Comparison of ENCODE assay signal across 10 mouse cellular contexts in genomic region chr1:45816889-45817288, GRCm38 (mm10). TPM values are rescaled to one million over a fixed set of nuclear protein-coding genes. Genes with fewer than 3 reads are reported as not detected.
A peak's percentile ranks its signal among the peaks of the same experiment; 100 is the strongest.
DNase-seq lines count a peak whose midpoint lies in the region; ATAC-seq lines count a peak whose summit lies in the region.
"Had no signal": no experiment of that assay in that cellular context is flagged by ENCODE, and none has a peak within 500 bp of the region (broad histone marks: within the 10 kb centered on the region; RNA-seq: fewer than 3 reads in every experiment).

No protein-coding gene starts in this region.

- 33% methylated on average over 1 of the region's 1 CpGs for WGBS in embryonic facial prominence, embryonic 11.5 days
- 36% methylated on average over 1 of the region's 1 CpGs for WGBS in embryonic facial prominence, embryonic 10.5 days
- 25% methylated on average over 1 of the region's 1 CpGs for WGBS in neural tube, embryonic 12.5 days
- WGBS in intestine, embryonic 14.5 days, result 25% methylated on average over 1 of the region's 1 CpGs
- 22% methylated on average over 1 of the region's 1 CpGs for WGBS in midbrain, embryonic 15.5 days

- no peaks in the 10 kb centered on the region for H3K4me1 ChIP-seq in embryonic facial prominence, embryonic 11.5 days (ENCODE audit: control insufficient read depth, insufficient read depth, low read length)
- H3K4me1 ChIP-seq in embryonic facial prominence, embryonic 10.5 days, result no peaks in the 10 kb centered on the region
- H3K4me1 ChIP-seq in neural tube, embryonic 12.5 days, result no peaks in the 10 kb centered on the region
- no peaks in the 10 kb centered on the region for H3K4me1 ChIP-seq in intestine, embryonic 14.5 days (replicated peaks; ENCODE audit: control insufficient read depth, insufficient read depth, low read length)
- H3K4me1 ChIP-seq in midbrain, embryonic 15.5 days, result no peaks in the 10 kb centered on the region
- H3K4me1 ChIP-seq: heart, embryonic 13.5 days had no signal

- no peak overlapping the region for H3K4me3 ChIP-seq in embryonic facial prominence, embryonic 11.5 days (ENCODE audit: low read depth, low read length)
- no peak overlapping the region for H3K4me3 ChIP-seq in embryonic facial prominence, embryonic 10.5 days
- H3K4me3 ChIP-seq in neural tube, embryonic 12.5 days, result no peak overlapping the region
- no peak overlapping the region for H3K4me3 ChIP-seq in intestine, embryonic 14.5 days (ENCODE audit: low read depth, low read length)
- H3K4me3 ChIP-seq in midbrain, embryonic 15.5 days, result no peak overlapping the region
- H3K4me3 ChIP-seq: heart, embryonic 13.5 days; myocyte had no signal

- no peak overlapping the region for H3K4me2 ChIP-seq in embryonic facial prominence, embryonic 11.5 days (ENCODE audit: low read depth, low read length)
- H3K4me2 ChIP-seq in neural tube, embryonic 12.5 days (replicated peaks), result no peak overlapping the region
- no peak overlapping the region for H3K4me2 ChIP-seq in intestine, embryonic 14.5 days (ENCODE audit: low read length)
- H3K4me2 ChIP-seq in midbrain, embryonic 15.5 days, result no peak overlapping the region
- H3K4me2 ChIP-seq: heart, embryonic 13.5 days had no signal

- H3K36me3 ChIP-seq in embryonic facial prominence, embryonic 11.5 days (replicated peaks; ENCODE audit: control insufficient read depth, insufficient read depth, low read depth, low read length), result peaks cover 6% of the 10 kb centered on the region
- H3K36me3 ChIP-seq in embryonic facial prominence, embryonic 10.5 days (replicated peaks), result peaks cover 98% of the 10 kb centered on the region
- H3K36me3 ChIP-seq in neural tube, embryonic 12.5 days, result peaks cover 65% of the 10 kb centered on the region
- H3K36me3 ChIP-seq in intestine, embryonic 14.5 days (ENCODE audit: control insufficient read depth, insufficient read depth, low read length), result peaks cover 92% of the 10 kb centered on the region
- peaks cover 56% of the 10 kb centered on the region for H3K36me3 ChIP-seq in midbrain, embryonic 15.5 days (replicated peaks)

- no peak overlapping the region for H3K27ac ChIP-seq in embryonic facial prominence, embryonic 11.5 days (replicated peaks; ENCODE audit: low read depth, low read length)
- no peak overlapping the region for H3K27ac ChIP-seq in embryonic facial prominence, embryonic 10.5 days (replicated peaks)
- H3K27ac ChIP-seq in neural tube, embryonic 12.5 days, result no peak overlapping the region
- no peak overlapping the region for H3K27ac ChIP-seq in intestine, embryonic 14.5 days (ENCODE audit: low read depth)
- H3K27ac ChIP-seq in midbrain, embryonic 15.5 days, result no peak overlapping the region
- H3K27ac ChIP-seq: heart, embryonic 13.5 days had no signal

- no peak overlapping the region for H3K9ac ChIP-seq in embryonic facial prominence, embryonic 11.5 days (replicated peaks; ENCODE audit: low read length)
- H3K9ac ChIP-seq in neural tube, embryonic 12.5 days, result no peak overlapping the region
- H3K9ac ChIP-seq in intestine, embryonic 14.5 days (ENCODE audit: low read length), result no peak overlapping the region
- no peak overlapping the region for H3K9ac ChIP-seq in midbrain, embryonic 15.5 days
- H3K9ac ChIP-seq: heart, embryonic 13.5 days had no signal

- peak; percentile 79 for DNase-seq in embryonic facial prominence, embryonic 11.5 days (ENCODE audit: low spot score)
- no peak for DNase-seq in embryonic facial prominence, embryonic 10.5 days (ENCODE audit: low spot score)
- no peak for DNase-seq in neural tube, embryonic 10.5 days (ENCODE audit: extremely low spot score, low spot score)
- peak; percentile 12 for DNase-seq in cerebellum, adult 9-11 months
- no peak for DNase-seq in intestine, embryonic 14.5 days (ENCODE audit: low spot score)
- no peak for DNase-seq in gastrocnemius, postnatal 14 days

- no peaks in the 10 kb centered on the region for H3K9me3 ChIP-seq in embryonic facial prominence, embryonic 11.5 days (replicated peaks; ENCODE audit: control insufficient read depth, low read length)
- H3K9me3 ChIP-seq in embryonic facial prominence, embryonic 10.5 days, result no peaks in the 10 kb centered on the region
- no peaks in the 10 kb centered on the region for H3K9me3 ChIP-seq in neural tube, embryonic 12.5 days
- H3K9me3 ChIP-seq in intestine, embryonic 14.5 days (ENCODE audit: control insufficient read depth, low read length), result no peaks in the 10 kb centered on the region
- no peaks in the 10 kb centered on the region for H3K9me3 ChIP-seq in midbrain, embryonic 15.5 days
- H3K9me3 ChIP-seq: heart, embryonic 13.5 days had no signal

- no peak for ATAC-seq in embryonic facial prominence, embryonic 11.5 days (replicated peaks; ENCODE audit: insufficient number of reproducible peaks, low FRiP score, low TSS enrichment, low read depth)
- peak; percentile 76; the same call in 1 of the 2 replicates for ATAC-seq in neural tube, embryonic 12.5 days (ENCODE audit: low FRiP score, low read depth)
- ATAC-seq in intestine, embryonic 14.5 days (replicated peaks; ENCODE audit: low FRiP score, low TSS enrichment, low read depth), result 0 out of 2 replicates have a peak, but pooled peaks have one; percentile 40
- 0 out of 2 replicates have a peak, but pooled peaks have one; percentile 54 for ATAC-seq in midbrain, embryonic 15.5 days (replicated peaks)

- H3K27me3 ChIP-seq in embryonic facial prominence, embryonic 11.5 days (ENCODE audit: control insufficient read depth, insufficient read depth, low read length), result no peaks in the 10 kb centered on the region
- no peaks in the 10 kb centered on the region for H3K27me3 ChIP-seq in embryonic facial prominence, embryonic 10.5 days (replicated peaks; ENCODE audit: low read depth, poor library complexity, severe bottlenecking)
- H3K27me3 ChIP-seq in neural tube, embryonic 12.5 days (replicated peaks), result no peaks in the 10 kb centered on the region
- H3K27me3 ChIP-seq in intestine, embryonic 14.5 days (replicated peaks; ENCODE audit: control insufficient read depth, insufficient read depth, low read length), result no peaks in the 10 kb centered on the region
- no peaks in the 10 kb centered on the region for H3K27me3 ChIP-seq in midbrain, embryonic 15.5 days (replicated peaks)
- H3K27me3 ChIP-seq: heart, embryonic 13.5 days had no signal

- intact Hi-C loops in gastrocnemius, postnatal 14 days (cut with DNase I; ENCODE audit: low total_unique reads), result loop anchor here (5.0 kb wide), 1 partner anchor 205 kb away; no protein-coding TSS in a partner anchor

RNA-seq across cellular contexts. Expression of gene Wdr75, which starts 21.9 kb away (rescaled TPM):
- polyA plus RNA-seq in embryonic facial prominence, embryonic 11.5 days (2014; fragmentation: Nextera tagmentation; extraction: Ambion mirVana), result 102 and 114 TPM in 2 replicates
- 96.0 and 103 TPM in 2 replicates for polyA plus RNA-seq in embryonic facial prominence, embryonic 10.5 days (2016; fragmentation: Nextera tagmentation; extraction: Ambion mirVana)
- 58.0 and 62.6 TPM in 2 replicates for polyA plus RNA-seq in neural tube, embryonic 12.5 days (2016; fragmentation: Nextera tagmentation; extraction: Ambion mirVana)
- polyA plus RNA-seq in intestine, embryonic 14.5 days (2014; fragmentation: Nextera tagmentation; extraction: Ambion mirVana), result 80.2 and 89.0 TPM in 2 replicates
- 56.2 and 60.0 TPM in 2 replicates for polyA plus RNA-seq in midbrain, embryonic 15.5 days (2015; fragmentation: Nextera tagmentation; extraction: Ambion mirVana)
- total RNA-seq in gastrocnemius, postnatal 14 days (2021), result 10 to 100 TPM; 17.5 to 20.8 TPM

Comparison
In these comparisons a context has a peak if more than half of its experiments do, and no peak if none do; other contexts are left out.
1. DNase-seq: peak in embryonic facial prominence, embryonic 11.5 days (single experiment) and cerebellum, adult 9-11 months (single experiment); none in embryonic facial prominence, embryonic 10.5 days (single experiment), neural tube, embryonic 10.5 days (single experiment), intestine, embryonic 14.5 days (single experiment) and gastrocnemius, postnatal 14 days (single experiment).